Mouse (Mus musculus): Measurements from ENCODE around the gene Gtpbp8.

DNA sequence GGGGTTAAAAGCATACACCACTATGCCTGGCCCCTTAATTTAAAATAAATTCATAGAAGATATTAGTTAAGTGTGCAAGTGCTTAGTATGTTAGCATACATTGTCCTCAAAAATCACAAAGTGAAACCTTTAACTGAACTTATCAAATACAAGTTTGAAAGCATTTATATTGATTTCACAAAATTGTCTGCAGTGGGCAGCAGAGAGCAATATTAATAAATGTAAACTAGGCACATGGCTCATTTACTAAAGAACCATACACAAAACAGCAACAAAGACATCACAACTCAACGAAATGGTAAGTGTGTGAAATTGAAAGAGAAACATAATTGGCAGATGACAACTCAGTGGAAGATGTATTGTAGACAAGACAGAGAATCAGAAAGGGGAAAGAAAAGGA lies 15.6 kb upstream of the Gtpbp8 start:
- TF ChIP-seq CTCF (IDR thresholded peaks at IDR 0.05; ENCODE audit: extremely low read depth, insufficient read depth, low read length) (no peak), POLR2A (IDR thresholded peaks at IDR 0.05; ENCODE audit: extremely low read depth, insufficient read depth, low read length) (no peak)

Measured in cortical plate, adult 2 months (tissue).